Mouse (Mus musculus): ENCODE measurements around the gene Rassf2. TPM values are rescaled to one million over a fixed set of nuclear protein-coding genes. Genes with fewer than 3 reads are reported as not detected.
A peak's percentile ranks its signal among the peaks of the same experiment; 100 is the strongest.

Rassf2 gene
- total RNA-seq, 2 experiments from 2014 or later: 62.4 to 118 TPM

- peak; percentile 91 for ATAC-seq (ENCODE audit: poor library complexity, severe bottlenecking)
These were observed 23.2 kb downstream of the Rassf2 start for GRCm38 (mm10) chr2:132006561-132007474.

- ATAC-seq (ENCODE audit: poor library complexity, severe bottlenecking): no peak
These were observed 24.6 kb downstream of the Rassf2 start for GRCm38 (mm10) chr2:132005445-132005844.

GRCm38 (mm10) chr2:132004495-132005136, 25.4 kb downstream of the Rassf2 start:
- ATAC-seq (ENCODE audit: poor library complexity, severe bottlenecking): no peak

GRCm38 (mm10) chr2:132003916-132004315, 26.1 kb downstream of the Rassf2 start:
- no peak for ATAC-seq (ENCODE audit: poor library complexity, severe bottlenecking)

GRCm38 (mm10) chr2:132001696-132002334, 28.2 kb downstream of the Rassf2 start:
- no peak for ATAC-seq (ENCODE audit: poor library complexity, severe bottlenecking)

GRCm38 (mm10) chr2:131997356-131997755, 32.7 kb downstream of the Rassf2 start:
- no peak for ATAC-seq (ENCODE audit: poor library complexity, severe bottlenecking)

GRCm38 (mm10) chr2:131996369-131996768, 33.7 kb downstream of the Rassf2 start:
- ATAC-seq (ENCODE audit: poor library complexity, severe bottlenecking): no peak

GRCm38 (mm10) chr2:131995742-131996141, 34.3 kb downstream of the Rassf2 start:
- ATAC-seq (ENCODE audit: poor library complexity, severe bottlenecking): no peak

GRCm38 (mm10) chr2:131994971-131995370, 35.1 kb downstream of the Rassf2 start:
- ATAC-seq (ENCODE audit: poor library complexity, severe bottlenecking): no peak

- ATAC-seq (ENCODE audit: poor library complexity, severe bottlenecking): no peak
These were observed 36.4 kb downstream of the Rassf2 start for GRCm38 (mm10) chr2:131993563-131994088.

- no peak for ATAC-seq (ENCODE audit: poor library complexity, severe bottlenecking)
These were observed 36.9 kb downstream of the Rassf2 start for GRCm38 (mm10) chr2:131993151-131993550.

GRCm38 (mm10) chr2:131992487-131992886, 37.6 kb downstream of the Rassf2 start:
- peak; percentile 33 for ATAC-seq (ENCODE audit: poor library complexity, severe bottlenecking)

GRCm38 (mm10) chr2:131988550-131988949, 41.5 kb downstream of the Rassf2 start:
- ATAC-seq (ENCODE audit: poor library complexity, severe bottlenecking): no peak

- ATAC-seq (ENCODE audit: poor library complexity, severe bottlenecking): 0 out of 2 replicates have a peak, but pooled peaks have one; percentile 6
These were observed 42.1 kb downstream of the Rassf2 start for GRCm38 (mm10) chr2:131987950-131988349.

GRCm38 (mm10) chr2:131982546-131983196, 47.4 kb downstream of the Rassf2 start:
- ATAC-seq (ENCODE audit: poor library complexity, severe bottlenecking): peak; percentile 97

- ATAC-seq (ENCODE audit: poor library complexity, severe bottlenecking): no peak
These were observed 49.2 kb downstream of the Rassf2 start for GRCm38 (mm10) chr2:131980866-131981265.

GRCm38 (mm10) chr2:131976663-131977062, 53.4 kb downstream of the Rassf2 start:
- peak; percentile 85 for ATAC-seq (ENCODE audit: poor library complexity, severe bottlenecking)

GRCm38 (mm10) chr2:131971098-131971497, 59.0 kb downstream of the Rassf2 start:
- ATAC-seq (ENCODE audit: poor library complexity, severe bottlenecking): no peak

GRCm38 (mm10) chr2:131970597-131970996, 59.5 kb downstream of the Rassf2 start:
- no peak for ATAC-seq (ENCODE audit: poor library complexity, severe bottlenecking)

GRCm38 (mm10) chr2:131961671-131962070, 68.4 kb downstream of the Rassf2 start:
- ATAC-seq (ENCODE audit: poor library complexity, severe bottlenecking): no peak

Data from megakaryocyte, adult 5-6 weeks (primary cell).